Mouse (Mus musculus): ENCODE measurements around the gene Ubfd1. TPM values are rescaled to one million over a fixed set of nuclear protein-coding genes. Genes with fewer than 3 reads are reported as not detected.

The Ubfd1 gene
- polyA plus RNA-seq, 1 experiment, result 19.6 TPM

DNA sequence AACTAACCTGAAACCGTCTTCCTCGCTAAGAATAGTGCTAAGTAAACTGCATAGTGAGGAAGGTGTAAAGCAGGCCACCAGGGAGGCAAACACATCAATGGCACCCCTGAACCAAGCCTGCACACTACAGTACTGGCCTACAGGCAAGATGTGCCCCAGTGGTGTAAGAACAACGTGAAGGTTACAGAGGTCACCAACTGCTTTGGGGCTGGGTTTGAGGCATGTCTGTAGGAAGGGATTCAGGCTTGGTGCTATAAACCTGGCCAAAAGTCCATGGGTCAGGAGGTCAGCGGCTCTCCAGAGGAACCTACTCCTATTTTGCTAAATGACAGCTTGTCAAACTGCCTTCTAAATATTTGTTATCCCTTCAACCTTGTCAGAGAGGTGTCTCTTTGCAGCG lies 10.3 kb upstream of the Ubfd1 start:
- Histone ChIP-seq H3K27ac (ENCODE audit: insufficient read depth, low read depth, low read length) (no peak overlapping the region), H3K36me3 (ENCODE audit: control insufficient read depth, insufficient read depth, low read length) (no peaks in the 10 kb centered on the region; the same call in 1 of the 2 replicates), H3K4me1 (ENCODE audit: control insufficient read depth, insufficient read depth, low read length) (no peaks in the 10 kb centered on the region), H3K4me3 (ENCODE audit: insufficient read depth, low read depth, low read length) (no peak overlapping the region), H3K27me3 (replicated peaks; ENCODE audit: control insufficient read depth, insufficient read depth, low read length) (no peaks in the 10 kb centered on the region)
- no peak for TF ChIP-seq POLR2A (IDR thresholded peaks at IDR 0.05; ENCODE audit: low read depth, low read length)
- TF ChIP-seq CTCF (conservative IDR thresholded peaks at IDR 0.05; ENCODE audit: insufficient read depth, insufficient read length, low read depth, low read length), result no peak
- 70% methylated on average over 5 of the region's 5 CpGs for WGBS
- DNase-seq, result no peak

- Histone ChIP-seq H3K4me3 (ENCODE audit: insufficient read depth, low read depth, low read length) (no peak overlapping the region), H3K27ac (ENCODE audit: insufficient read depth, low read depth, low read length) (no peak overlapping the region), H3K27me3 (replicated peaks; ENCODE audit: control insufficient read depth, insufficient read depth, low read length) (no peaks in the 10 kb centered on the region), H3K36me3 (ENCODE audit: control insufficient read depth, insufficient read depth, low read length) (no peaks in the 10 kb centered on the region), H3K4me1 (ENCODE audit: control insufficient read depth, insufficient read depth, low read length) (peaks cover 5% of the 10 kb centered on the region; the same call in 1 of the 2 replicates)
- no peak for DNase-seq
- TF ChIP-seq POLR2A (IDR thresholded peaks at IDR 0.05; ENCODE audit: low read depth, low read length), result no peak
- TF ChIP-seq CTCF (conservative IDR thresholded peaks at IDR 0.05; ENCODE audit: insufficient read depth, insufficient read length, low read depth, low read length), result no peak
- 73% methylated on average over 1 of the region's 1 CpGs for WGBS
Observed at GRCm38 (mm10) chr7:122065656-122066055, 1.3 kb upstream of the Ubfd1 start.

GRCm38 (mm10) chr7:122066102-122066944 lies 652 bp upstream of the Ubfd1 start:
- no peak for TF ChIP-seq CTCF (conservative IDR thresholded peaks at IDR 0.05; ENCODE audit: insufficient read depth, insufficient read length, low read depth, low read length)
- WGBS, result 11% methylated on average over 31 of the region's 31 CpGs

DNA sequence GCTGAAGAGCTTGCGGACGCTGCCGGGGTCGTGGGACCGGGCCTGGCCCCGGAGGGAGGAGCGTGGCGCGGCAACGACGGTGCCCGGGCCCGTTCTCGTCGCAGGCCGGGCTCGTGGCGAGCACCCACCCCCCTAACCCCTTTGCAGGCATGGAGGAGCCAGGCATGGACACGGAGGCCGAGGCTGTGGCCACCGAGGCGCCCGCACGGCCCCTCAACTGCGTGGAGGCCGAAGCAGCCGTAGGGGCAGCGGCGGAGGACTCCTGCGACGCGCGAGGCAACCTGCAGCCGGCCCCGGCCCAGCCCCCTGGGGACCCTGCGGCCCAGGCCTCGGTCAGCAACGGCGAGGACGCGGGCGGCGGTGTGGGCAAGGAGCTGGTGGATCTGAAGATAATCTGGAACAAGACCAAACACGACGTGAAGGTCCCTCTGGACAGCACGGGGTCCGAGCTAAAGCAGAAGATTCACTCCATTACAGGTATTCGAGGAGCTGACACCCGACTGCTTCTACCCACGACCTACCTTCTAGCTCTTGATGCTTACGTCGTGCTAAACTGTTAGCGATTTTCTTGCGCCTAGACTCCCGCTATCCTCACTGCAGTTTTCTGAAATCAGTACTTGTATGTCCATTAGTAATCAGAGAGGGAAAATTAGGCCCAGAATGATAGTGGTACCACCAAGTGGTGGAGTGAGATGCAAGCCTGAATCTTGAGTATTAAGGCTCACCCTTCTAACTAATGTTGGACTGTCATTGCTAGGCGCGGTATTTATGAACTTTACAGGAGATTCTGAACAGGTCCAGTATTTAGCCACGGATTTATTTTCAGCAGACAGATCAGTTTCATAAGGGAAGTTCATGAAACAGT lies 774 bp downstream of the Ubfd1 start:
- peak; percentile 23 for DNase-seq
- Histone ChIP-seq H3K36me3 (ENCODE audit: control insufficient read depth, insufficient read depth, low read length) (peaks cover 4% of the 10 kb centered on the region), H3K4me3 (ENCODE audit: insufficient read depth, low read depth, low read length) (peak overlapping the region; percentile 89), H3K4me1 (ENCODE audit: control insufficient read depth, insufficient read depth, low read length) (peaks cover 5% of the 10 kb centered on the region; the same call in 1 of the 2 replicates), H3K27ac (ENCODE audit: insufficient read depth, low read depth, low read length) (peak overlapping the region; percentile 45; the same call in 1 of the 2 replicates), H3K27me3 (replicated peaks; ENCODE audit: control insufficient read depth, insufficient read depth, low read length) (no peaks in the 10 kb centered on the region)
- 1% methylated on average over 58 of the region's 58 CpGs for WGBS
- TF ChIP-seq CTCF (conservative IDR thresholded peaks at IDR 0.05; ENCODE audit: insufficient read depth, insufficient read length, low read depth, low read length) (no peak), POLR2A (IDR thresholded peaks at IDR 0.05; ENCODE audit: low read depth, low read length) (no peak)

More at GRCm38 (mm10) chr7:122066102-122066944, 652 bp upstream of the Ubfd1 start:
- Histone ChIP-seq H3K27ac (ENCODE audit: insufficient read depth, low read depth, low read length) (peak overlapping the region; percentile 62), H3K4me1 (ENCODE audit: control insufficient read depth, insufficient read depth, low read length) (peaks cover 5% of the 10 kb centered on the region; the same call in 1 of the 2 replicates), H3K36me3 (ENCODE audit: control insufficient read depth, insufficient read depth, low read length) (no peaks in the 10 kb centered on the region), H3K27me3 (replicated peaks; ENCODE audit: control insufficient read depth, insufficient read depth, low read length) (no peaks in the 10 kb centered on the region), H3K4me3 (ENCODE audit: insufficient read depth, low read depth, low read length) (peak overlapping the region; percentile 89)
- no peak for DNase-seq

- no peak for DNase-seq
- H3K36me3 ChIP-seq (ENCODE audit: control insufficient read depth, insufficient read depth, low read length), result peaks cover 5% of the 10 kb centered on the region
- no peaks in the 10 kb centered on the region for H3K4me1 ChIP-seq (ENCODE audit: control insufficient read depth, insufficient read depth, low read length)
- TF ChIP-seq CTCF (conservative IDR thresholded peaks at IDR 0.05; ENCODE audit: insufficient read depth, insufficient read length, low read depth, low read length), result no peak
- no peak for TF ChIP-seq POLR2A (IDR thresholded peaks at IDR 0.05; ENCODE audit: low read depth, low read length)
- no peak overlapping the region for H3K4me3 ChIP-seq (ENCODE audit: insufficient read depth, low read depth, low read length)
- H3K27me3 ChIP-seq (replicated peaks; ENCODE audit: control insufficient read depth, insufficient read depth, low read length), result no peaks in the 10 kb centered on the region
- no peak overlapping the region for H3K27ac ChIP-seq (ENCODE audit: insufficient read depth, low read depth, low read length)
- 89% methylated on average over 3 of the region's 3 CpGs for WGBS
Observed at GRCm38 (mm10) chr7:122074374-122074773, 7.4 kb downstream of the Ubfd1 start.

DNA sequence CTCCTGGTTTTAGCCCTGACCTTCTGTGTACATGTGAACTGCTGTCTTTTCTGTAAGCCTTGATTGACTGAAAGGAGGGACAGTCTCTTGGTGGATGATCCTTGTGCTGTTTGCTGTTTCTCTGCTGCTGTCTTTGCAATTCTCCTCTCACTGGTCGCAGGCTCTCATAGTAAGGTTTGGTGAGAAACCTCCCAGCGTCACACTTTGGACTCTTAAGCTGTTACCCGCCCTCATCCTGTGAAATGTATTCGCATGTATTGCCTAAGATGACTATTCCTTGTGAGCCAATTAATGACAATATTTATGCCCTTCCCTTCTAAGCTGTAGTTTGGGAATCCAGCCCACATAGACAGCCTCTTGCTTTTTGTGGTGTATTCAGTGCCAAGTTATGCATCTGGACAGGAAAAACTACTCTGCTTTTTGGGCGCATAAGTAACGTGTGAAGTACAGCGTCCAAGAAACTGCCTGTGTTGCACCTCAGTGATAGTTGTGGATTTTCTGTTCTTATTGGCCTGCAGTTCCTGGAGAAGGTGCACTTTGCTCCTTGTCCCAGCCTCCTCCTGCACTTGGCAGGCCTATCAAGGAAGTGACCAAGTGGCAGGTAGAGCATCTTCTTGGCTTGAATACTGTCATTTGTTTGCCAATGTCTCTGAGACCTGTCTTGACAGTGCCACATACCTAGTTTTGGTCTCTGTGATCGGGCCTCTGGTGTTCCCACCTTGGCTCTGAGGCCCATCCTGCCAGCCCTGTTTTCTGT lies 13.0 kb downstream of the Ubfd1 start:
- H3K27me3 ChIP-seq (replicated peaks; ENCODE audit: control insufficient read depth, insufficient read depth, low read length), result no peaks in the 10 kb centered on the region
- H3K27ac ChIP-seq (ENCODE audit: insufficient read depth, low read depth, low read length), result no peak overlapping the region
- DNase-seq, result peak; percentile 69
- 65% methylated on average over 8 of the region's 8 CpGs for WGBS
- no peak overlapping the region for H3K4me3 ChIP-seq (ENCODE audit: insufficient read depth, low read depth, low read length)
- TF ChIP-seq CTCF (conservative IDR thresholded peaks at IDR 0.05; ENCODE audit: insufficient read depth, insufficient read length, low read depth, low read length), result no peak
- TF ChIP-seq POLR2A (IDR thresholded peaks at IDR 0.05; ENCODE audit: low read depth, low read length), result no peak
- H3K4me1 ChIP-seq (ENCODE audit: control insufficient read depth, insufficient read depth, low read length), result no peaks in the 10 kb centered on the region
- H3K36me3 ChIP-seq (ENCODE audit: control insufficient read depth, insufficient read depth, low read length), result no peaks in the 10 kb centered on the region; the same call in 1 of the 2 replicates

Data from kidney, adult 2 months (tissue).